In the genomic region with DNA sequence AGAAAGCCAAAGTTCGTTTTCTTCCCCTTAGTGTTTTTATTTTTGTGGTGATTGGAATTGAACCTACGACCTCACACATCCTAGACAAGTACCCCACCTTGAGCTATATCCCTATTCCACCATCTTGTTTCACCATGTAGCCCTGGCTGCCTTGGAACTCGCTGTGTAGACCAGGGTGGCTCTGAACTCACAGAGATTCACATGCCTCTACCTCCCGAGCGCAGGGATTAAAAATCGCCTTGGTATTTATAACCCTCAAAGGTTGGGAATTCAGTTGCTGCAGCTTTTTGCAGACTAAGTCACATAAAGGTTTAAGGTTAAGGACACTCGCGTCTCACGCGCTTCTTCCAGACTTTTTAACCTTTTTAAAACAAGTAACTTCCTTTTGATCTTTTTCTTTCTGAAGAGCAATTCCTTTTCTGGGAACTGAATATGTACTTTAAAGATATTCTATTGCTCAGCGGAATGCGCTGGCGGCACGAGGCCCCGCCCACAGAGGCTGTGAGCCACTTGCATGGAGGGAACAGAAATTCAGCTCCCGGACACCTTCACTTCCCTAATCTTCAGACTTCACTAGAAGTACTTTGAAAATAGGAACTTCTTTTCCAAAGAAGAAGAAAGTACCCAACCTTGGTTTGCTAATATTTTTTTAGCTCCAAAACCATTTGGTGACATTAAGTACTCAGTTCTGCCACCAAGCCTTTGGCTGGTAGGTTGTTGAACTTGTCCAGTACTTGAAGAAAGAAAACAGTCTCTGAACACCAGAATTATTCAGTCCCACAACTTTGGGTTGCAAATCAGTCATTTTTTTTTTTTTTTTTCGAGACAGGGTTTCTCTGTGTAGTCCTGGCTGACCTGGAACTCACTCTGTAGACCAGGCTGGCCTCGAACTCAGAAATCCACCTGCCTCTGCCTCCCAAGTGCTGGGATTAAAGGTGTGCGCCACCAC, we compare ENCODE assay signal across 9 mouse cellular contexts. TPM values are rescaled to one million over a fixed set of nuclear protein-coding genes. Genes with fewer than 3 reads are reported as not detected.
DNase-seq lines count a peak whose midpoint lies in the region; ATAC-seq and TF ChIP-seq lines count a peak whose summit lies in the region.
"Had no signal": no experiment of that assay in that cellular context is flagged by ENCODE, and none has a peak within 500 bp of the region (broad histone marks: within the 10 kb centered on the region; RNA-seq: fewer than 3 reads in every experiment).

No protein-coding gene starts in this region.

- no peaks in the 10 kb centered on the region for H3K36me3 ChIP-seq in kidney, adult 2 months (ENCODE audit: control insufficient read depth, insufficient read depth, low read length)
- H3K36me3 ChIP-seq in lung, embryonic 14.5 days (ENCODE audit: insufficient read depth) = no peaks in the 10 kb centered on the region
- H3K36me3 ChIP-seq in neural tube, embryonic 14.5 days (ENCODE audit: control insufficient read depth, insufficient read depth, low read length) = no peaks in the 10 kb centered on the region

- H3K27ac ChIP-seq in kidney, adult 2 months (ENCODE audit: insufficient read depth, low read depth, low read length) = peak overlapping the region; percentile 92
- H3K27ac ChIP-seq in lung, embryonic 14.5 days (ENCODE audit: low read depth) = peak overlapping the region; percentile 68
- peak overlapping the region; percentile 92; the same call in 1 of the 2 replicates for H3K27ac ChIP-seq in neural tube, embryonic 14.5 days (ENCODE audit: low read depth, low read length)

- peak overlapping the region; percentile 77 for H3K4me2 ChIP-seq in lung, embryonic 14.5 days
- H3K4me2 ChIP-seq in neural tube, embryonic 14.5 days (ENCODE audit: low read depth, low read length) = peak overlapping the region; percentile 35; the same call in 1 of the 2 replicates

- H3K4me1 ChIP-seq in kidney, adult 2 months (ENCODE audit: control insufficient read depth, insufficient read depth, low read length) = peaks cover 13% of the 10 kb centered on the region; the same call in 1 of the 2 replicates
- H3K4me1 ChIP-seq in lung, embryonic 14.5 days (ENCODE audit: insufficient read depth) = 0 out of 2 replicates have a peak, but pooled peaks cover 4% of the 10 kb centered on the region
- peaks cover 13% of the 10 kb centered on the region for H3K4me1 ChIP-seq in neural tube, embryonic 14.5 days (ENCODE audit: control insufficient read depth, insufficient read depth, low read length)

- peak; percentile 58 for DNase-seq in ovary, postnatal 36 days (ENCODE audit: low spot score)
- no peak for DNase-seq in ovary, postnatal 14 days (ENCODE audit: low spot score)
- peak; percentile 50 for DNase-seq in cerebellum, adult 9-11 months
- peak; percentile 54 for DNase-seq in gastrocnemius, postnatal 25 days
- peak; percentile 71 for DNase-seq in kidney, adult 2 months
- peak; percentile 81 for DNase-seq in lung, embryonic 14.5 days
- DNase-seq in thymus, postnatal 4 days = peak; percentile 86

- H3K27me3 ChIP-seq in kidney, adult 2 months (replicated peaks; ENCODE audit: control insufficient read depth, insufficient read depth, low read length) = no peaks in the 10 kb centered on the region
- no peaks in the 10 kb centered on the region for H3K27me3 ChIP-seq in lung, embryonic 14.5 days (ENCODE audit: insufficient read depth, low read length)
- H3K27me3 ChIP-seq in neural tube, embryonic 14.5 days (ENCODE audit: control insufficient read depth, insufficient read depth, low read length) = no peaks in the 10 kb centered on the region

- H3K4me3 ChIP-seq in kidney, adult 2 months (ENCODE audit: insufficient read depth, low read depth, low read length) = peak overlapping the region; percentile 52
- peak overlapping the region; percentile 88 for H3K4me3 ChIP-seq in lung, embryonic 14.5 days (ENCODE audit: low read depth, low read length)
- peak overlapping the region; percentile 85 for H3K4me3 ChIP-seq in neural tube, embryonic 14.5 days (ENCODE audit: low read depth, low read length)

- no peak for TF ChIP-seq CTCF in kidney, adult 2 months (conservative IDR thresholded peaks at IDR 0.05; ENCODE audit: insufficient read depth, insufficient read length, low read depth, low read length)
- TF ChIP-seq CTCF in lung, embryonic 14.5 days (IDR thresholded peaks at IDR 0.05; ENCODE audit: low read depth) = no peak

- no peaks in the 10 kb centered on the region for H3K9me3 ChIP-seq in lung, embryonic 14.5 days (ENCODE audit: low read depth, low read length)
- no peaks in the 10 kb centered on the region for H3K9me3 ChIP-seq in neural tube, embryonic 14.5 days (ENCODE audit: control insufficient read depth, low read length)

- peak overlapping the region; percentile 27; the same call in 1 of the 2 replicates for H3K9ac ChIP-seq in lung, embryonic 14.5 days
- H3K9ac ChIP-seq in neural tube, embryonic 14.5 days (replicated peaks; ENCODE audit: low read depth, low read length) = no peak overlapping the region

- ATAC-seq in lung, embryonic 14.5 days (ENCODE audit: insufficient read depth) = peak; percentile 47; the same call in 1 of the 2 replicates
- peak; percentile 52 for ATAC-seq in neural tube, embryonic 14.5 days (ENCODE audit: low read depth)

- no peak for TF ChIP-seq POLR2A in kidney, adult 2 months (IDR thresholded peaks at IDR 0.05; ENCODE audit: low read depth, low read length)

- WGBS in kidney, adult 2 months = 22% methylated on average over 19 of the region's 19 CpGs
- WGBS in lung, embryonic 14.5 days = 18% methylated on average over 19 of the region's 19 CpGs
- WGBS in neural tube, embryonic 14.5 days = 26% methylated on average over 19 of the region's 19 CpGs

RNA-seq across cellular contexts. Expression of gene Cbl, which starts 0.9 kb away (rescaled TPM):
- total RNA-seq in gastrocnemius, postnatal 25 days (2021) = 1 to 10 TPM; 9.2 to 9.4 TPM
- polyA plus RNA-seq in kidney, adult 2 months (2012; rRNA removed) = 6.6 and 8.1 TPM in 2 replicates
- 20.9 and 21.9 TPM in 2 replicates for polyA plus RNA-seq in lung, embryonic 14.5 days (2014; fragmentation: Nextera tagmentation; extraction: Ambion mirVana)
- polyA plus RNA-seq in neural tube, embryonic 14.5 days (2014; fragmentation: Nextera tagmentation; extraction: Ambion mirVana) = 19.7 and 22.6 TPM in 2 replicates

RNA-seq across cellular contexts. Expression of gene Ccdc153, which starts 5.7 kb away (rescaled TPM):
- total RNA-seq in gastrocnemius, postnatal 25 days (2021) = not detected
- polyA plus RNA-seq in kidney, adult 2 months (2012; rRNA removed) = not detected in 2 replicates
- polyA plus RNA-seq in lung, embryonic 14.5 days (2014; fragmentation: Nextera tagmentation; extraction: Ambion mirVana) = not detected in 2 replicates
- not detected in 2 replicates for polyA plus RNA-seq in neural tube, embryonic 14.5 days (2014; fragmentation: Nextera tagmentation; extraction: Ambion mirVana)
- polyA plus RNA-seq: frontal cortex, adult 2 months had no signal

RNA-seq across cellular contexts. Expression of gene Pdzd3, which starts 16.5 kb away (rescaled TPM):
- total RNA-seq in gastrocnemius, postnatal 25 days (2021) = under 1 TPM; 0.99 to 1.00 TPM
- polyA plus RNA-seq in kidney, adult 2 months (2012; rRNA removed) = 58.0 and 62.5 TPM in 2 replicates
- polyA plus RNA-seq in lung, embryonic 14.5 days (2014; fragmentation: Nextera tagmentation; extraction: Ambion mirVana) = 0.11 and 0.13 TPM in 2 replicates
- polyA plus RNA-seq in neural tube, embryonic 14.5 days (2014; fragmentation: Nextera tagmentation; extraction: Ambion mirVana) = 0.12 and 0.23 TPM in 2 replicates

RNA-seq across cellular contexts. Expression of gene Nlrx1, which starts 33.6 kb away (rescaled TPM):
- total RNA-seq in gastrocnemius, postnatal 25 days (2021) = 10 to 100 TPM; 18.6 to 21.1 TPM
- 15.2 and 17.4 TPM in 2 replicates for polyA plus RNA-seq in kidney, adult 2 months (2012; rRNA removed)
- 9.2 and 9.6 TPM in 2 replicates for polyA plus RNA-seq in lung, embryonic 14.5 days (2014; fragmentation: Nextera tagmentation; extraction: Ambion mirVana)
- 3.7 and 4.5 TPM in 2 replicates for polyA plus RNA-seq in neural tube, embryonic 14.5 days (2014; fragmentation: Nextera tagmentation; extraction: Ambion mirVana)

RNA-seq across cellular contexts. Expression of gene Abcg4, which starts 53.7 kb away (rescaled TPM):
- total RNA-seq in gastrocnemius, postnatal 25 days (2021) = under 1 TPM; 0.15 to 0.62 TPM
- 0.45 and 1.2 TPM in 2 replicates for polyA plus RNA-seq in kidney, adult 2 months (2012; rRNA removed)
- polyA plus RNA-seq in lung, embryonic 14.5 days (2014; fragmentation: Nextera tagmentation; extraction: Ambion mirVana) = 2.4 and 2.7 TPM in 2 replicates
- polyA plus RNA-seq in neural tube, embryonic 14.5 days (2014; fragmentation: Nextera tagmentation; extraction: Ambion mirVana) = 21.4 and 25.0 TPM in 2 replicates

Comparison
In these comparisons a context has a peak if more than half of its experiments do, and no peak if none do; other contexts are left out.
1. RNA of gene Pdzd3, which starts 16.5 kb away (polyA plus RNA-seq): 58.0 to 62.5 TPM in kidney, adult 2 months; 0.11 to 0.13 TPM in lung, embryonic 14.5 days and 0.12 to 0.23 TPM in neural tube, embryonic 14.5 days; every median in the first group is over 10 times any median in the second.
2. Peak in every context shown above with its lines, with median percentiles within 50 percentile points of each other: H3K27ac ChIP-seq and H3K4me3 ChIP-seq.